In the genomic region with DNA sequence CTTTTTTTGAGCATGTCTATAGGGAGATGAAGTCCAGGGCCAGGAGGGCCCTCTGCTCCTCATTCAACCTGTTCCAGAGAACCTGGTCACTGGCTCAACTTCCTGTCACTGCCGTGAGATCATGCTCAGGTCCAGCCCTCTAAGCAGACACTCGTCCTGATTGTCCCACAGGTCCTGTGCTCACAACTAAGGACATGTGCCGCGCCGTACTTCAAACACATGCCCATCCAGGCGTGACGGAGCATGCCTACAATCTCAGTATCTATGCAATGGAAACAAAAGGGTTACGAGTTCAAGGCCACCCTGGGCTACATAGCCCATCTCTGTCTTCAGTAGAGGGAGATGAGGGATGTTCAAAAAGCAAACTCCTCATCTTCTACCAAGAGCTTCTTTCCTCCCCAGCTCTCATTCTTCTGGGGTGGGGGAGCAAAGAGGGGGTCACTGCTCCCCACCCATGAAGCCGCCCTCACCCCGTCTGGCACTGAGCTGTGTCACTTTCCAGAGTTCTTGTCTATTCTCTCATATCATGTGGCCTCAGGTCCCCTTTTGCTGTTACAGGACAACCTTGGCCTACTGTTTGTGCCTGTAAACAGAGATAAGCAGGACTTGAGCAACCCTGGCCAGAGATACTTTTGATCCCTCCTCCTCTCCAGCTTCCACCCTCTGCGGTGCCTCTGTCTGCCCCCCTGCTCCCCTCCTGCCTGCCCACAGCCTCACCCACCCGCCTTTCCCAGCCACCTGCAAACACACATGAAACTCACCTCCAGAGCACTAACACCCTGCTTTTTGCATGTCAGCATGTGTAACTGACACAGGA, we compare ENCODE assay signal across 9 mouse cellular contexts.
DNase-seq lines count a peak whose midpoint lies in the region; ATAC-seq lines count a peak whose summit lies in the region.
"Had no signal": no experiment of that assay in that cellular context is flagged by ENCODE, and none has a peak within 500 bp of the region (broad histone marks: within the 10 kb centered on the region; RNA-seq: fewer than 3 reads in every experiment).

No protein-coding gene starts in this region.

- H3K4me2 ChIP-seq in midbrain, embryonic 13.5 days (replicated peaks) = no peak overlapping the region
- peak overlapping the region; percentile 57 for H3K4me2 ChIP-seq in liver, embryonic 12.5 days

- no peak for DNase-seq in midbrain, embryonic 10.5 days (ENCODE audit: low spot score)
- DNase-seq in heart, adult 9 months (ENCODE audit: low spot score in 2 of 2) = peak; percentile 25 to 49
- DNase-seq in thymus, postnatal 10 days (ENCODE audit: low spot score in 2 of 2) = peak; percentile 67 to 77
- no peak for DNase-seq in frontal cortex, postnatal 25 days (ENCODE audit: low spot score in 2 of 2)
- DNase-seq in kidney, postnatal 4 days = no peak
- DNase-seq in lung, postnatal 25 days (ENCODE audit: low spot score) = no peak

- no peak for ATAC-seq in midbrain, embryonic 13.5 days
- ATAC-seq in liver, embryonic 12.5 days = peak; percentile 100
- ATAC-seq: CD4-positive, CD25-positive, alpha-beta regulatory T cell, adult 4 months had no signal

- H3K9ac ChIP-seq in midbrain, embryonic 13.5 days (replicated peaks) = no peak overlapping the region
- peak overlapping the region; percentile 57 for H3K9ac ChIP-seq in liver, embryonic 12.5 days

- no peak overlapping the region for H3K4me3 ChIP-seq in midbrain, embryonic 10.5 days
- no peak overlapping the region for H3K4me3 ChIP-seq in midbrain, embryonic 13.5 days (replicated peaks)
- peak overlapping the region; percentile 12; the same call in 1 of the 2 replicates for H3K4me3 ChIP-seq in liver, embryonic 12.5 days

- no peaks in the 10 kb centered on the region for H3K9me3 ChIP-seq in midbrain, embryonic 10.5 days (replicated peaks)
- H3K9me3 ChIP-seq in midbrain, embryonic 13.5 days = no peaks in the 10 kb centered on the region
- H3K9me3 ChIP-seq in liver, embryonic 12.5 days (replicated peaks) = no peaks in the 10 kb centered on the region

- H3K27me3 ChIP-seq in midbrain, embryonic 10.5 days (ENCODE audit: low read depth, poor library complexity, severe bottlenecking) = no peaks in the 10 kb centered on the region
- H3K27me3 ChIP-seq in midbrain, embryonic 13.5 days = no peaks in the 10 kb centered on the region
- H3K27me3 ChIP-seq in liver, embryonic 12.5 days (replicated peaks) = no peaks in the 10 kb centered on the region

- peaks cover 24% of the 10 kb centered on the region for H3K4me1 ChIP-seq in midbrain, embryonic 10.5 days
- peaks cover 7% of the 10 kb centered on the region; the same call in 1 of the 2 replicates for H3K4me1 ChIP-seq in midbrain, embryonic 13.5 days (replicated peaks)
- H3K4me1 ChIP-seq in liver, embryonic 12.5 days = peaks cover 86% of the 10 kb centered on the region

- 82% methylated on average over 12 of the region's 12 CpGs for WGBS in midbrain, embryonic 10.5 days
- WGBS in midbrain, embryonic 13.5 days = 82% methylated on average over 12 of the region's 12 CpGs
- WGBS in liver, embryonic 12.5 days (ENCODE audit: insufficient replicate concordance) = 32% methylated on average over 12 of the region's 12 CpGs

- peak overlapping the region; percentile 28; the same call in 1 of the 2 replicates for H3K27ac ChIP-seq in midbrain, embryonic 10.5 days (replicated peaks)
- no peak overlapping the region for H3K27ac ChIP-seq in midbrain, embryonic 13.5 days
- H3K27ac ChIP-seq in liver, embryonic 12.5 days = peak overlapping the region; percentile 92

- H3K36me3 ChIP-seq in midbrain, embryonic 10.5 days = no peaks in the 10 kb centered on the region
- no peaks in the 10 kb centered on the region for H3K36me3 ChIP-seq in midbrain, embryonic 13.5 days
- H3K36me3 ChIP-seq in liver, embryonic 12.5 days = no peaks in the 10 kb centered on the region

Comparison
In these comparisons a context has a peak if more than half of its experiments do, and no peak if none do; other contexts are left out.
1. DNase-seq: peak in heart, adult 9 months (2 of 2) and thymus, postnatal 10 days (2 of 2); none in midbrain, embryonic 10.5 days (single experiment), frontal cortex, postnatal 25 days (0 of 2), kidney, postnatal 4 days (0 of 2) and lung, postnatal 25 days (single experiment).